Mouse (Mus musculus): ENCODE data around the gene Rhog. TPM values are rescaled to one million over a fixed set of nuclear protein-coding genes. Genes with fewer than 3 reads are reported as not detected.
A peak's percentile ranks its signal among the peaks of the same experiment; 100 is the strongest.
"Not testable (repeated sequence)": the region's sequence is repeated elsewhere in the genome, so short reads cannot be mapped to it uniquely, and the experiment has no call there.

The Rhog gene
- total RNA-seq (2022): 10 to 100 TPM; 39.8 to 54.4 (median 47.5) TPM

DNA sequence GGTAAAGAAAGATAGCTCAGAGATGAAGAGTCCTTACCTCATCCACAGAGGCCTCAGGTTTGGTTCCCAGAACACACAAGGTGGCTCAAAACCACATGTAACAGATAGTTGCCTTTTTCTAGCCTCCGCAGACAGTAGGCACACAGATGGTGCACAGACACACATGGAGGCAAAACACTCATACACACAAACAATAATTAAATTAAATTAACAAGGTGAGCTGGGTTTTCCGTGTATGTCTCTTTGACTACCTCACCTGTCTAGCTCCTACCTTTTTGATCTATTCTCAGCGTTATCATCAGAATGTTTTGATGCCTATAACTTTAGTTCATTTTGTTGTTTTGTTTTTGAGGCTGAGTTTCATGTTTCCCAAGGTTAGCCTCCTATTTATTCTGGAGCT, at the start of gene Rhog:
Gene Rhog (minus strand): TSS at position 101 of the 400 bp plus-strand sequence.
- DNase-seq: no peak

DNA sequence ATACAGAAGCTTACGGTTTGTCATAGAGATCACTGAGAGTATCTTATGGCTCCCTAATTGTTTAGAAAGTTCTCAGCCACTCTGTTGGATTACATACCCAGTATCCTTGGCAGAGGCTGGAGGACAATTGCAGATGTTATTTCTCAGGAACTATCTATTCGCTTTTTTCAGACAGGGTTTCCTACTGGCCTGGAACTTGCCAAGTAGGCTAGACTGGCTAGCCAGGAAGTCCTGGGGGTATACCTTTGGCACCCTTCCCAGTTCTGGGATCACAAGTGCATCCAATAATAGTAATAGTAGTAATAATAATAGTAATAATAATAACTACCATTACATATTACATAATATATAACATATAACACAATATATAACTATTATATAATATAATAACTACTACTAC, 49.7 kb upstream of the Rhog start:
- DNase-seq: no peak

DNA sequence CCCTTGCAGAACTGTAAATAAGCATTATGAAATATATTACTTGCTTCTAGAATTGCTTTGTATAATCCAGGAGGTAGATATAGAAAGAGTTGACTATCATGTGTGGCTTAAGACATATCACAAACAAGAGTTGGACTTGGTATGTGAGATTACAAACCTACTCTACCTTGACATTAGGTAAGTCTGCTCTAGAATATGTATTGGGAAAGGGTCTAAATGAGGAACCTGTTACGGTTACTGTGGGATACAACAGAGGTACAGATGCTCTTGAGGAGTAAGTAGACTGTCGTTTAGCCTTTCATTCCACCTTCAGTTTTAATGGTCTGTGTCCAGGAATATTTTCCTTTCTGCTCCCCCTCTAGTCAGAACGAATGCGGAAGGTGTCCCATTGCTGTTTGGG, 46.6 kb upstream of the Rhog start:
- DNase-seq: no peak

DNA sequence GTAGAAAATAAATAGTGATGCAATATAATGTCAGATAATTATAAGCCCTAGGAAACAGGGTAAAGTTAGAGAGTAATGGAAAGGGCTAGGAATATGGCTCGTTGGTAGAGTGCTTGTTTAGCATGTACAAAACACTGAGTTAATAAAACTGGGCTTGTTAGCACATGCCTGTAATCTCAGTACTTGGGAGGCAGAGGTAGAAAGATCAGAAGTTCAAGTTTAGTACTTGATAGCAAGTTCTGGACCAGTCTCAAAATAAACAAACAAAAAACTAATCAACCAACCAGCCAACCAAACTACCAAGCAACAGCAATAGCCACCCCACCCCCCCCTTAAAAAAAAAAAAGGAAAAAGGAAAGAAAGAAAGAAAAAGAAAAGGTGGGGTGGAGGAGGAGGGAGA, 44.9 kb upstream of the Rhog start:
- no peak for DNase-seq

DNA sequence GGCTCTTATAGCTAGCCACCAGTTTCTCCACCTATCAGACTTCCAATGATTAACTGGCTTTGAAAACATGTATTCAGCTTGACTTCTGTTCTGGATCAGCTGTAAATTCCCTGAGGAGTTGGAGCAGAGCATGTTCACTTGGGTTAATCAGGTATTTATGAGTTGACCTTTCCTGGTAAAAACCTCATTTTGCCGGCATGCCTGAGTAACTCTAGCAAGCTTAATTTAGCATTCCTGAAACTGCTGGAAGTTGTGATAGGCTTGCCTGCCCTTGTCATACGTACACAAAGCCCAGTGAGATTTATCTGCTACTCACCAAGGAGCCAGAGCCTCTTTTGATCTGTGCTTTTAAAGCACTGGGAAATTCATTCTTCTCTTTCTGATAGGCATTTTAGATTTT, 37.4 kb upstream of the Rhog start:
- DNase-seq: no peak

DNA sequence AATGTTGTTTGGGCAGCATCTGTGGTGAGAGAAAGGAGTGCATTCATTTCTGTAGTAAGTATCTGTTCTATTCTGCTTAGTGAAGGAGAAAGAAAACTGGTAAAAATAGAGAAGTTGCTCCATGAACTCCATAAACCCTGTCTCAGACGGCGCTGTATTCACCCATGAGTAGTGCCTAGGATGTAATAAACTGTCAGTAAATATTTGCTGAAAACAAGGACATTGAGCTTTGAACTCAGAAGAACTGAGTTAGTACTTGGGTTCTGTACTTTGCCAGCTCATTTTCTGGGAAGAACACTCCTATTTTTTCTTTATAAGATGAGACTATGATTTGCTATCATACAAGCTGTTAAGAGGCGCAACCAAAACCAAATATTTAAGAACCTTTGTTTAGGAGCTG, 36.4 kb upstream of the Rhog start:
- no peak for DNase-seq

GRCm38 (mm10) chr7:102289466-102289865, 33.6 kb upstream of the Rhog start:
- DNase-seq: no peak

GRCm38 (mm10) chr7:102282261-102282660, 26.4 kb upstream of the Rhog start:
- DNase-seq: no peak

GRCm38 (mm10) chr7:102281403-102281802, 25.5 kb upstream of the Rhog start:
- no peak for DNase-seq

GRCm38 (mm10) chr7:102272422-102272948, 16.6 kb upstream of the Rhog start:
- DNase-seq: no peak

DNA sequence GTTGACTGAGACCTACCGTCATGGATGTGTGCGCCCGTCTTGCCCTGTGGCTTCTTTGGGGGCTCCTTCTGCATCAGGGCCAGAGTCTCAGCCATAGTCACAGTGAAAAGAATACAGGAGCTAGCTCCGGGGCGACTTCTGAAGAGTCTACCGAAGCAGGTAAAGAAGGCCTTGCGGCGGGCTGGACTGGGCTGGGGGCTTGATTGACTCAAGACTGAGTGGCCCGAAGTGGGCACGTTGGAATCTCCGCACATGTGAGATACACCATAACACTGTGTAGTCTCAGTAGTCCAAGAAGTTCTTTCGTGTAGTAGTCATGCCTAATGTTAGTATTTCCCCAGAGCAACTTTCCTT, 12.5 kb upstream of the Rhog start:
- no peak for DNase-seq

GRCm38 (mm10) chr7:102267601-102268394, 11.9 kb upstream of the Rhog start, which contains the start of gene Stim1:
Gene Stim1, plus strand, starts transcription at chr7:102267806.
- peak; percentile 49 for DNase-seq

GRCm38 (mm10) chr7:102267113-102267579, 11.3 kb upstream of the Rhog start:
- peak; percentile 88 for DNase-seq

DNA sequence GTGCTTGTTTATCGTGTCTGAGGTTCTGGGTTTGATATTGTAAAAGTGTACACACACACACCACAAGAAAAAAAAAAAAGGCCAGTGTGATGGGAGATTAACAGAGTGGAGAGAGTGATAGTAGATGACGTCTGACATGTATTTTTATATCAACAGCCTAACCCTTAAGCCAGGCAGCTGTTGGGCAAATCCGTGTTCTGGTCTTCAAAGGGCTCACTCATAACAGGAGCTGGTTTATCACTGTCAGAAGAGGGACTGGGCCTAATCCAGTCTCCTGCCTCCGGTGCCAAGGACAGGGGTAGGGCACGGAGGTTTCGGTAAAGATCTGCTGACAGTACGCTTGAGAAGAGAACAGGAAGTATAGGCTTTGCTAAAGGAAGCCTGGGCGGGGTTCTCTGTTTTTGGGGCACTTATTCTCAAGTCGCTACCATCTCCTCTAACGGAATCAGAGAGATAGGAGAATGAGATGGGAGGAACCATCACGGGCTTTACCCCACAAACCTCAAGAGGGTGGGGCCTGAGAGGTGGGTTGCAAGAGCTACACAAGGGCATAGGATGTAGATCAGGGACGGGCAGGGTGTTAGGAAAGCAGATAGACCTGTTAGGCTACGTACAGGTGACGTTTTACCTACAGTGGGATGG, 10.7 kb upstream of the Rhog start:
- DNase-seq: no peak

DNA sequence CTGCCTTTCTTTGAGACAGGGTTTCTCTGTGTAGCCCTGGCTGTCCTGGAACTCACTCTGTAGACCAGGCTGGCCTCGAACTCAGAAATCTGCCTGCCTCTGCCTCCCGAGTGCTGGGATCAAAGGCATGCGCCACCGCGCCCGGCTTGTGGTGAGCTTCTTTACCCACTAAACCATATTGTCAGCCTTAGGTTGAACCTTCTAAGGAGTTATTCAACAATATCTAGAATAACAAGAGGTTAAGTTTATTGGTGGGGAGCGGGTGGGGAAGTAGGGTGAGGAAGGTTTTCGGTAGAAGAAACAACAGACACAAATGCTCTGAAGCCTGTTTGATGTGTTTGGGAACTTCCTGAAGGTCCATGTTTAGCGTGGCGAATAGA, 10.2 kb upstream of the Rhog start:
- not testable (repeated sequence) for DNase-seq

DNA sequence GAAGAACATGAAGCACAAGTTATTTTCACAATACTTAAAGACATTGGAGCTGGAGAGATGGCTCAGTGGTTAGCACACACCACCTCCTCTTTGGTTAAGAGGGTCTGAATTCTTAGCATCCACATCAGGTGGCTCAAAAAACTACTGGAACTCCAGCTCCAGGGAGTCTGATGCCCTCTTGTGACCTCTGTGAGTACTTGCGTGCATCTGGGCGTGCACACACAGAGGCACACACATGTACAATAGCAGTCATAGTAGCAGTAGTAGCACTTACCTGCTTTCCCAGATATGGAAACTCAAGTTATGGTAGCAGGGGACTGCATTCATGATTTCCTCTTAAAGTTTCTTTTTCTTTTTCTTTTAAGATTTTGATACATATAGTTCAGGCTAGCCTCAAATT, 7.2 kb upstream of the Rhog start:
- no peak for DNase-seq

DNA sequence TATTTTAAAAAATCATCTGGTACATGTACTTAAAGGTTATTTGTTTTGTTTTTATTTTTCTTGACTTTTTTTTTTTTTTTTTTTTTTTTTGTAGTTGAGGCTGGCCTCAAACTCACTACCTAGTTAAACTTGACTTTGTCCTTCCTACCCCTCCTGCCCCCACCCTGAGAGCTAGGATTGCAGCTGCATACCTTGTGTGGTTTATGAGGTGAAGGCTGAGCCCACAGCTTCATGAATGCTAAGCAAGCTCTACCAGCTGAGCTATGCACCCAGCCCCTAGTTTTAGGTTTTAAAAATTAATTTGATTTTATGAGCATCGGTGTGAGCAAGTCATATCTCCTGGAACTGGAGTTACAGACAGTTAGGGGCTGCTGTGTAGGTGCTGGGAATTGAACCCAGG, 4.7 kb upstream of the Rhog start:
- no peak for DNase-seq

DNA sequence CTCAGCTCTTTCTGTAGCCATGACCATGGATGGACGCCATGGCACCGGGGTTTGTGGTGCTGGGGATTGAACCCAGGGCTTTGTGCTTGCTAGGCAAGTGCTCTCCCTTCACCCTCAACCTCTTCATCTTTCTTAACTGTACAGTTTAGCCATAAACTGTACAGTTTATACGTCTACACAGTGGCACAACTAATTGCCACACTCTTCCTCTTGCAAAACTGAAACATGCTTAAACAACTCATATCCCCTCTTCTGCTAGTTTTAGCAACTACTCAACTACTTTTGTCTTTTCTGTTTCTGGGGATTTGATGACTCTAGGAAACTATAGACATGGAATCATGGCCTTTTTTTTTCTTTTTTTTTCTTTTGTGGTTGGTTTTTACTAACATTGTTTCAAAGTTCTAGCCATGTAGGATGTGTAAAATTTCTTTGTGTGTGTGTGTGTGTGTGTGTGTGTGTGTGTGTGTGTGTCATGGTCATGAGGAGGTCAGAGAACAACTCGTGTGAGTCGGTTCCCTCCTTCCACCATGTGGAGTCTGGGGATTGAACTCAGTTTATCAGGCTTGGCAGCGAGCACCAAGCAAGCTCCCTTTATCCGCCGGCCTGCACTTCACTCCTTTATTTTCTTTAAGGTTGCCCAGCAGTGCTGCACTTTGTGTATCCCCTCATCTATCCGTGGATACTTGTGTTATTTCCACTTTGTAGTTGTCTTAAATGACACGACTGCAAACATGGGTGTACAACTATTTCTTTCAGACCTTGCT, 4.0 kb upstream of the Rhog start:
- no peak for DNase-seq

DNA sequence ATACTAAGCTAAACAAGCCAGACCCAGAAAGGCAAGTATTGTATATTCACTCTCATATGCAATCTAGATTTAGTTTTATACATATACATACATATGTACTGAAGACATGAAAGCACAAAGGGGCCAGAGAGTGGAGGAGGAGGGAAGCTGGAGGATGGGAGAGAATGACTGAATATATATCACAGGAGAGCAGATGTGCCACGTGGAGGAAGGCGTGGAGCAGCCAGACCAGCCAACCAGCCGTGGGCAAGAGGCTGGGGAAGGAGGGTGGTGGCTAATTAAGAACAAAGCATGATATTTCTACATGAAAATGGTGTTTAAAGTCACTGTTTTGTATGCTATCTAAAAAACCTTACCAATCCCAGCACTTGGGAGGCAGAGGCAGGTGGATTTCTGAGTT, 2.9 kb upstream of the Rhog start:
- no peak for DNase-seq

DNA sequence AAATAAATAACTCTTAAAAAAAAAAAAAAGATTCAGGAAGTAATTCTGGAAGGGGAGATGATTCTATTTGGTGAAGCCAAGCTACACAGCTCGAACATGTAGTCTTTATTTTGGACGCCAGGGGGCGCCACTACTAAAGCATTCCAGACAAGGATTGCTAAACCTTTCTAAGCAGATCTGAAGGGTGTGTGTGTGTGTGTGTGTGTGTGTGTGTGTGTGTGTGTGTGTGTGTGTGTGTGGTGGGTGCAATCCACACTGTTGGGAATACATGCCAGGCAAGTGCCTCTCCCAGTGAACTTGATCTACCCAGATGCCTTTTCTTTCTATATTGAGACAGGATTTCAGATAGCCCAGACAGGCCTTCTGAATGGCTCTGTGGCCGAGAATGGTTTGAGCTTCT, 2.3 kb upstream of the Rhog start:
- no peak for DNase-seq

DNA sequence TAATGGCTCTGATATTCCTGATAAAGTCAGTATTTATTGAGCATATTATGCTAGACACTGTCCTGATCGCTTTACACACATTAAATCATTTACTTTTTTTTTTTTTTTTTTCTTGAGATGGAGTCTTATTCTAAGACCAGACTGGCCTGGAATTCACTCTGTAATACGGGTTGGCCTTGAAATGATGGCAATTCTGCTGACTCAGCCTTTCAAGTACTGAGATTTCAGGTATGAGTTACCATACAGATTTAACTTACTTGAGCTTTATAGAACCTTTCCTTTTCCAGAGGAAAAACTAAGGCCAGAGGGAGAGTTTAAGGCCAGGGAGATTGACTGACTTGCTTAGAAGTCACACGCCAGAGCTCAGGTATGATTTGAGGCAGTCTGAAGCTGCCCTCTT, 782 bp upstream of the Rhog start:
- no peak for DNase-seq

GRCm38 (mm10) chr7:102253631-102254030, 2.2 kb downstream of the Rhog start:
- no peak for DNase-seq

DNA sequence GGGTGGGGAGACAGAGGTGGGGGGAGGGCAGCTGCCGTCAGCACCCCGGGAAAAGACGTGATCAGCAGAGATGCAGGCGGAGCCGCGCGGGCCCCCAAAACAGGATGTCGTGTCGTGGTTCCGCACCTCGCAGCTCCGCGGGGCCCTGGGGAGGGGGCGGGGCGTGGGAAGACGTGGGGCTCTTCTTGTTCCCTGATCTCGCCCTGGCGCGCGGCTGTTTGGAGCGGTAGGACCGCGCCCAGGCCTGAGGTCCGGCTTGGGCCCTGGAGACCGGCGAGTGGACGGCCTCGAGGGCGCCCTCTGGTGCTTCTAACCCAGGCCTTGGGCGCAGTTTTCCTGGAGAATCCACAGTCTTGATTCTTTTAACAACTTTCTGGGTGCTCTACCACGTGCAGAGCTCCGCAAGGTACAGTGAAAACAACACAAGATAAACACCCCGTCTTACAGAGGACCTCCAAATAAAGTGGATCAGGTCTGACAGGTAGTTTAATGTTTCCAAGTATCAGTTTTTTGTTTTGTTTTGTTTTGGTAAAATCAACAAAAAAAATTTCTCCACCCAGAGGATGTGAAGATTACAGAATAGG, 5.1 kb downstream of the Rhog start:
- peak; percentile 90 for DNase-seq
